Mouse (Mus musculus) G1E (cell line): Measurements from ENCODE around the gene Traf6.

Experiments used
- CTCF ChIP-seq: IDR thresholded peaks from 2 replicates; pipeline ENCODE4 v1.5.1; 2012; ENCODE audit warnings: low read depth, low read length, inconsistent platforms, mixed read lengths
- GATA1 ChIP-seq: IDR thresholded peaks from 2 replicates; pipeline ENCODE4 v1.6.1; 2012; ENCODE audit warnings: borderline replicate concordance, low read length, inconsistent platforms, mixed read lengths
- GATA2 ChIP-seq: IDR thresholded peaks from 2 replicates; pipeline ENCODE4 v1.6.1; 2012; ENCODE audit warnings: low read depth, low read length, inconsistent platforms, borderline replicate concordance
- TAL1 ChIP-seq: conservative IDR thresholded peaks from 2 replicates; pipeline ENCODE4 v1.6.1; 2012; ENCODE audit warnings: low read depth, low read length, inconsistent platforms, mixed read lengths

DNA sequence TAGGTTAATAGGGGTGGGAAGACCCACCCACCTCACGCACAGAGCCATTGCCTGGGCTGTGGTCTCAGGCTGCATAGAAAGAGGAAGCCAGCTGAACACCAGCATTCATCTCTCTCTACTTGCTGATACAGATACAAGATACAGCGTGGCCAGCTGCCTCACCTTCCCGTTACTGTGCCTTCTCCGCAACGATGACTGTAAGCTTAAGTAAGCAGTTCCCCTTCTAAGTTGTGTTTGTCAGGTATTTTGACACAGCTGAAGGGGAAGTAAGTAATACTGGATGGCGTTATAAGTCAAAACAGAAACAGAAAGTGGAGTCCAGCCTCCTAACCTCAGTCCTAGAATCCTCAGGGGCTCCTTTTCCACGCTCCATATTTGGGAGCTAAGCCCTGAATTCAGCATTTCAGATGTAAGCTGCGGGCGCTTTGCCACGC is 54.6 kb downstream of the Traf6 start:
- no peak for TF ChIP-seq CTCF
- TF ChIP-seq TAL1, result no peak
- no peak for TF ChIP-seq GATA2
- no peak for TF ChIP-seq GATA1
